Mouse (Mus musculus): ENCODE measurements around the gene Mrgprb1.
"Not testable (repeated sequence)": the region's sequence is repeated elsewhere in the genome, so short reads cannot be mapped to it uniquely, and the experiment has no call there.

The Mrgprb1 gene

DNA sequence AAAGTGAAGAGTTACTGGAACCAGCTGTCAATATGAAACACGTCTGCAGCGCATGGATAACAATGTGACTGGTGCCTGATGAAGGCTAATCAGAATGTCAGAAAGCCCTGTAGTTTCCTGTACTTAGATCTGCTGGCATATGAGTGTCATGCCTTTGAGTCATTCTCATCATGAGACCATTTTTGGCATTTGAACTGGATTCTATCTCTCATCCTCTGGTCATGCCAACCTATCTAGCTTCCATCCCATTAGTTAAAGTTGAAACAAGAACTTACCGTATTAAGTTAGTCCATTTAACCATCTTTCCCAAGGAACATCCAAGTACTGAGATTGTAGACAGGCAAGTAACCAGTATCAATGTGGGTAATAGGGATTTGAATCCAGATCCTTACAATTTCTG lies at the start of gene Mrgprb1:
Mrgprb1 (minus strand) TSS at position 101 of the 400 bp plus-strand sequence.
- no peak for DNase-seq (ENCODE audit: low read depth, low spot score)

DNA sequence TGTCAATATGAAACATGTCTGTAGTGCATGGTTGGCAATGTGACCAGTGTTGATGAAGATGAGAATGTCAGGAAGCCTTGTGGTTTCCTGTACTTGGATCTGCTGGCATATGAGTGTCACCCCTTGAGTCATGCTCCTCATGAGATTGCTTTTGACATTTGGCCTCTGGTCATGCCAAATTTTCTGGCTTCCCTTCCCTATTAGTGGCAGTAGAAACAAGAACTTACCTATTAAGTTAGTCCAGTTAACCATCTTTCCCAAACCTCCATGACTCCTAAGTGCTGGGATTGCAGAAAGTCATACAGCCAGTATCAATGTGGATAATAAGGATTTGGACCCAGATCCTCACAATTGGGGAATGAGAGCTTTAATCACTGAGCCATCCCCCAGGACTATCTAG lies 43.1 kb upstream of the Mrgprb1 start, which contains the start of gene Mrgprx2:
Mrgprx2 (minus strand) TSS at position 101 of the 400 bp plus-strand sequence.
- DNase-seq (ENCODE audit: low read depth, low spot score): no peak

DNA sequence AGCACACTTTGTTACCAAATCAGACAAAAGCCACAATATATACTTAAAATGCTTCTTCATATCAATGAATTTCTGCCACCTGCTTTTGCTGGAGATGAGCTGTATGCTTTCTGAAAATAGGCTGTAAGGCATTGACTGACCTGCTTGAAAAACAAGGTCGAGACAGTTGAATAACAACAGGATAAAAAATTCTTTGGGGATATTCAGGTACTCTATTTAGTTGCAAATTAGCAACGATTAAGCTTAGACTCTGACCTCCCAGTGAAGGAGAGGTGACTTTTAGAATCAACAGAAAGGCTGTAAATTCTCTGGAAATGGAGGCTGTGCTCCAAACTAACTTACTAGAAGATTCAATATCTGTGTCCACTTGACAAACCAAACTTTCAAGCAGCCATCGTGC lies 19.6 kb downstream of the Mrgprb1 start:
- no peak for DNase-seq (ENCODE audit: low read depth, low spot score)

- DNase-seq (ENCODE audit: low read depth, low spot score): not testable (repeated sequence)
Observed at GRCm38 (mm10) chr7:48435936-48436335, 20.2 kb downstream of the Mrgprb1 start.
